Mouse (Mus musculus) heart, postnatal 0 days (tissue): ENCODE results near the gene Bcl2a1a.
"Not testable (repeated sequence)": the region's sequence is repeated elsewhere in the genome, so short reads cannot be mapped to it uniquely, and the experiment has no call there.

Experiments
- CTCF ChIP-seq: IDR thresholded peaks from 2 replicates; pipeline ENCODE4 v1.5.1; 2016; ENCODE audit warnings: antibody characterized with exemption, control low read depth, low read depth
- EP300 ChIP-seq: IDR thresholded peaks from 2 replicates; pipeline ENCODE4 v1.6.1; 2016; ENCODE audit warnings: antibody characterized with exemption, low read depth

GRCm38 (mm10) chr9:88976875-88977274 lies 20.2 kb downstream of the Bcl2a1a start:
- not testable (repeated sequence) for TF ChIP-seq CTCF, EP300
